Mouse (Mus musculus) left cerebral cortex, postnatal 10 days (tissue): ENCODE data around the gene Limch1. TPM values are rescaled to one million over a fixed set of nuclear protein-coding genes. Genes with fewer than 3 reads are reported as not detected.

Source experiments
- DNase-seq, 2 experiments: peaks; one replicate each; pipeline ENCODE4 v3.0.0; 2021 to 2022; ENCODE audit warnings: low spot score in 2 of 2, mixed read lengths in 1 of 2; ENCODE audit errors: extremely low spot score in 1 of 2
- intact Hi-C: fragments of 180-260 bp; cut with DNase I; formaldehyde crosslinking; loops from one replicate; pipeline ENCODE4 v1.15.1; 2025
- total RNA-seq, 2 experiments: library from RNA; stranded (reverse); gene quantifications; 2 replicates each; pipeline ENCODE4 v1.2.3; 2021

Gene Limch1
- total RNA-seq, 2 experiments from 2014 or later: 114 TPM

GRCm38 (mm10) chr5:67025581-67025980 is 280.0 kb downstream of the Limch1 start:
- no peak for DNase-seq
- intact Hi-C loops: no loop called here

GRCm38 (mm10) chr5:67028786-67029185 is 283.2 kb downstream of the Limch1 start:
- intact Hi-C loops: no loop called here
- no peak for DNase-seq

- intact Hi-C loops: no loop called here
- no peak for DNase-seq
Measured at GRCm38 (mm10) chr5:67029946-67030345, 284.3 kb downstream of the Limch1 start.

- intact Hi-C loops: no loop called here
- no peak for DNase-seq
Measured at GRCm38 (mm10) chr5:67032601-67033000, 287.0 kb downstream of the Limch1 start.

GRCm38 (mm10) chr5:67043932-67044331 is 298.3 kb downstream of the Limch1 start:
- intact Hi-C loops: no loop called here
- DNase-seq: no peak

- DNase-seq: peak; percentile 30 to 37
- intact Hi-C loops: loop anchor here (5.0 kb wide), 1 partner anchor 184 kb away; no protein-coding TSS in a partner anchor
Measured at GRCm38 (mm10) chr5:67048003-67048402, 302.4 kb downstream of the Limch1 start.

- intact Hi-C loops: no loop called here
- DNase-seq: no peak
Measured at GRCm38 (mm10) chr5:67057803-67058202, 312.2 kb downstream of the Limch1 start.

- DNase-seq: no peak
- intact Hi-C loops: no loop called here
Measured at GRCm38 (mm10) chr5:67060519-67060918, 314.9 kb downstream of the Limch1 start.

GRCm38 (mm10) chr5:67063596-67063995 is 318.0 kb downstream of the Limch1 start:
- intact Hi-C loops: no loop called here
- no peak for DNase-seq

GRCm38 (mm10) chr5:67083117-67083516 is 337.5 kb downstream of the Limch1 start:
- intact Hi-C loops: no loop called here
- no peak for DNase-seq

- DNase-seq: no peak
- intact Hi-C loops: no loop called here
Measured at GRCm38 (mm10) chr5:67090856-67091255, 345.2 kb downstream of the Limch1 start.

- no peak for DNase-seq
- intact Hi-C loops: no loop called here
Measured at GRCm38 (mm10) chr5:67091766-67092165, 346.1 kb downstream of the Limch1 start.

- no peak for DNase-seq
- intact Hi-C loops: no loop called here
Measured at GRCm38 (mm10) chr5:67093991-67094390, 348.4 kb downstream of the Limch1 start.

- DNase-seq: no peak
- intact Hi-C loops: no loop called here
Measured at GRCm38 (mm10) chr5:67095153-67095552, 349.5 kb downstream of the Limch1 start.

GRCm38 (mm10) chr5:67095651-67096377 is 350.2 kb downstream of the Limch1 start:
- intact Hi-C loops: no loop called here
- no peak for DNase-seq

- peak in 1 of 2 experiments; percentile 28 for DNase-seq
- intact Hi-C loops: no loop called here
Measured at GRCm38 (mm10) chr5:67096378-67096771, 350.7 kb downstream of the Limch1 start.

- intact Hi-C loops: no loop called here
Measured at GRCm38 (mm10) chr5:67097106-67098050, 351.8 kb downstream of the Limch1 start.

GRCm38 (mm10) chr5:67098051-67098732 is 352.6 kb downstream of the Limch1 start:
- DNase-seq: no peak
- intact Hi-C loops: no loop called here

More at GRCm38 (mm10) chr5:67097106-67098050, 351.8 kb downstream of the Limch1 start:
- DNase-seq: no peak

GRCm38 (mm10) chr5:67098733-67099323 is 353.2 kb downstream of the Limch1 start, which contains the start of gene Phox2b:
TSS of gene Phox2b (minus strand) at chr5:67099301.
- no peak for DNase-seq
- intact Hi-C loops: no loop called here
